Mouse (Mus musculus) limb, embryonic 14.5 days (tissue): ENCODE measurements at regions not wholly inside any gene's neighbourhood (a gene's known extent, or its start where the extent isn't known, plus 50 kb on each side); places are given as distances from the start of the nearest gene placed in this dataset.

Experiments
- ATAC-seq: fragments of 200-750 bp; cut with Nextera tagmentation; 2 replicates; pipeline ENCODE4 v1.8.0; 2017; ENCODE audit warnings: low read depth, moderate number of reproducible peaks, moderate TSS enrichment; ENCODE audit not compliant: low FRiP score
- DNase-seq: peaks from one replicate; pipeline ENCODE4 v3.0.0-alpha.2; 2015; ENCODE audit warnings: low spot score
- H3K27ac ChIP-seq: fragments of 300-500 bp; sonication (generic); replicated peaks from 2 replicates; pipeline ENCODE4 v1.5.1; 2014; ENCODE audit warnings: low read depth, mild to moderate bottlenecking, low read length, moderate library complexity, mixed read lengths
- H3K27me3 ChIP-seq: fragments of 300-500 bp; sonication (generic); 2 replicates; pipeline ENCODE4 v1.6.1; 2014; ENCODE audit warnings: low read length, mixed read lengths; ENCODE audit not compliant: control insufficient read depth, insufficient read depth
- H3K36me3 ChIP-seq: fragments of 300-500 bp; sonication (generic); 2 replicates; pipeline ENCODE4 v1.6.1; 2014; ENCODE audit warnings: mild to moderate bottlenecking, low read length, moderate library complexity, mixed read lengths; ENCODE audit not compliant: control insufficient read depth, insufficient read depth
- H3K4me1 ChIP-seq: fragments of 300-500 bp; sonication (generic); 2 replicates; pipeline ENCODE4 v1.6.1; 2014; ENCODE audit warnings: antibody characterized with exemption, low read length, mixed read lengths; ENCODE audit not compliant: control insufficient read depth, insufficient read depth
- H3K4me2 ChIP-seq: fragments of 300-500 bp; sonication (generic); replicated peaks from 2 replicates; pipeline ENCODE4 v1.6.1; 2014; ENCODE audit warnings: low read depth, mild to moderate bottlenecking, low read length, moderate library complexity; ENCODE audit not compliant: severe bottlenecking
- H3K4me3 ChIP-seq: fragments of 300-500 bp; sonication (generic); replicated peaks from 2 replicates; pipeline ENCODE4 v1.5.1; 2014; ENCODE audit warnings: low read length
- H3K9ac ChIP-seq: fragments of 300-500 bp; sonication (generic); 2 replicates; pipeline ENCODE4 v1.6.1; 2014; ENCODE audit warnings: mild to moderate bottlenecking, low read depth, low read length, moderate library complexity; ENCODE audit not compliant: severe bottlenecking
- H3K9me3 ChIP-seq: fragments of 300-500 bp; sonication (generic); 2 replicates; pipeline ENCODE4 v1.6.1; 2016; ENCODE audit warnings: low read length; ENCODE audit not compliant: control insufficient read depth
- POLR2A ChIP-seq: fragments of 200-500 bp; IDR thresholded peaks from 2 replicates; pipeline ENCODE4 v1.8.0; 2012; ENCODE audit warnings: inconsistent platforms, mild to moderate bottlenecking, moderate library complexity, borderline replicate concordance; ENCODE audit not compliant: insufficient read depth, insufficient read length; ENCODE audit errors: extremely low read depth
- WGBS: fragments of 180-500 bp; shearing (Covaris S2); extraction: QIAGEN DNeasy Blood & Tissue Kit; methylation state at CpG from one replicate; pipeline ENCODE4 v1.1.7; 2014; 5-methylcytosine and 5-hydroxymethylcytosine counted together

DNA sequence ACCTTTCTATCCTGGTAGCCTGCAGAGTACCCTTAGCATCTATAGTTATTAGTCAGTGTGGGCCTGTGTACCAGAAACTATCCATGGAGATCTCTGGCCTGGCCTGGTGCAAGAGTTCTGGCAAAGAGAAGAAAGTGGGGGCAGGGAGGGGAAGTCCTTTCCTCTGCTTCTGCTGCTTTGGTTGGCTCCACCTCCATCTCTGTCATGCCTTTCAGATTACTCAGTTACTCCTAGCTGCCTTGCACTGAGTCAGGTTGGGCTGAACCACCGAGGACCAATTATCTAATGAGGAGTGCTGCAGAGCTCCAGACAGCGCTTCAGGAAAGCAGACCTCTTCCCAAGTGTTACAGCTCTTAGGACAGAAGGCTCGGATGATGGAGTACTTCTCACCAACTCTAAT, 500.0 kb upstream of the Tmprss15 start:
- no peak for ATAC-seq
- Histone ChIP-seq H3K27ac (no peak overlapping the region), H3K4me2 (no peak overlapping the region), H3K9ac (no peak overlapping the region), H3K27me3 (no peaks in the 10 kb centered on the region), H3K9me3 (no peaks in the 10 kb centered on the region), H3K4me3 (no peak overlapping the region), H3K36me3 (no peaks in the 10 kb centered on the region), H3K4me1 (no peaks in the 10 kb centered on the region)
- DNase-seq: no peak
- WGBS: 59% methylated on average over 3 of the region's 3 CpGs
- no peak for TF ChIP-seq POLR2A

DNA sequence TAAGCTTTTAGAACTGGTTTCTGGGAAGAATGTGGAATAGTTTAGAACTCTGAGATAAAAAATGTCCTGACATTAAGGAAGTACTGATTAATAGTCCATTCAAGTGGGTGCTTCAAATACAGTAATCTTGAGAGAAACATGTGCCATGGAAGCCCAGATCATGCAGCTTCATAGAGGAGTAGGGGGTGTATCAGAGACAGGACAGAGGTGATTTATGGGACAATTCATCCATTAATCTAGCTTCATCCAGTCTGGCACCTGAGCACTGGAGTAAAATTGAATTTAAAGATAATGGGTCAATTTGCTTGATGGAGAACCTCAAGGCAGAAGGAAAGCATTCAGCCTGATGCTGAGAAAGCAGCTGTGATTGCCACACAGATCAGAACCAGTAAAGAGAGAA, 494.8 kb upstream of the Tmprss15 start:
- DNase-seq: no peak
- TF ChIP-seq POLR2A: no peak
- no peak for ATAC-seq

DNA sequence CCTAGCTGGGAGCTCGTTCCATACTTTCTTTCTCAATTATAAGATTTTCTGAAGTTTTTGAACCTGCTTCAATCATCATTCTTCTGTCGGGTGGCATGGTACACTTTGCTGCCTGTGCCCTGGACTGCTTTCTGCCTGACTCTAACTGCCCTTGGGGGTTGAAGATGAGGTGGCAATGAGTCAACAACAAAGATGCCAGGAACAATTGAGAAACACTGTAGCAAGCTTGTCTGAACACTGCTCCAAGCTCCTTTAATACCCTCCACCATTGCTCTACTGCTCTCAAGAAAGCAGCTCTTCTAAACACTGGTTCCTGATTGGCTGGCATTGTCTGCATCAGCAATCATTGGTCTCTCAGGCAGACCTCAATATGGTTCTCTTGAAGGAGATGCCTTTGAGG, 480.0 kb upstream of the Tmprss15 start:
- no peak for TF ChIP-seq POLR2A
- H3K4me1 ChIP-seq: no peaks in the 10 kb centered on the region
- no peaks in the 10 kb centered on the region for H3K27me3 ChIP-seq
- H3K4me3 ChIP-seq: no peak overlapping the region
- WGBS: 87% methylated on average over 2 of the region's 2 CpGs
- DNase-seq (no peak), ATAC-seq (no peak)
- H3K9me3 ChIP-seq: no peaks in the 10 kb centered on the region
- no peak overlapping the region for H3K27ac ChIP-seq
- H3K36me3 ChIP-seq: no peaks in the 10 kb centered on the region
- H3K4me2 ChIP-seq: no peak overlapping the region
- no peak overlapping the region for H3K9ac ChIP-seq

More for the DNA sequence above, 494.8 kb upstream of the Tmprss15 start:
- Histone ChIP-seq H3K9ac (no peak overlapping the region), H3K4me3 (no peak overlapping the region), H3K4me2 (no peak overlapping the region), H3K4me1 (no peaks in the 10 kb centered on the region), H3K9me3 (no peaks in the 10 kb centered on the region), H3K27ac (no peak overlapping the region), H3K27me3 (no peaks in the 10 kb centered on the region), H3K36me3 (no peaks in the 10 kb centered on the region)

DNA sequence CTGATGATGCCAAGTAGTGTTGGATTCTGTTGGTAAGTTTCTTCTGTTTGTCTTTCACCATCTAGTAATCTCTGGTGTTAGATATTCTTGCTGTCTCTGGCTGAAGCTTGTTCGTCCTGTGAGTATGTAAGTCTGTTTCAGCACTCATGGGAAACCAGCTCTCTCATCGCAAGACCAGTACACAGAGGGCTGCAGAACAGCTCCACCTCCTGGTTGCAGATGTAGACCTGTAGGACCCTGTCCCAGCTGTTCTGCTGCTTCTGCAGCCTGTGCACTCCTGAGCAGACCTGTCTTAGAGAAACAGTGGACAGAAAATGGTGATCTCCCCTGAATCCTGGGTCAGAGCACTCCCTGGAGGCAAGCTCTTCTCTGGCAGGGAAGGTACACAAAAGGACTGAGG, 443.5 kb upstream of the Tmprss15 start:
- no peaks in the 10 kb centered on the region for H3K9me3 ChIP-seq
- no peaks in the 10 kb centered on the region for H3K4me1 ChIP-seq
- H3K27me3 ChIP-seq: no peaks in the 10 kb centered on the region
- peak; percentile 7 for DNase-seq
- 78% methylated on average over 2 of the region's 2 CpGs for WGBS
- no peak overlapping the region for H3K4me3 ChIP-seq
- ATAC-seq: no peak
- H3K36me3 ChIP-seq: no peaks in the 10 kb centered on the region
- H3K4me2 ChIP-seq: no peak overlapping the region
- H3K27ac ChIP-seq: no peak overlapping the region
- TF ChIP-seq POLR2A: no peak
- no peak overlapping the region for H3K9ac ChIP-seq

DNA sequence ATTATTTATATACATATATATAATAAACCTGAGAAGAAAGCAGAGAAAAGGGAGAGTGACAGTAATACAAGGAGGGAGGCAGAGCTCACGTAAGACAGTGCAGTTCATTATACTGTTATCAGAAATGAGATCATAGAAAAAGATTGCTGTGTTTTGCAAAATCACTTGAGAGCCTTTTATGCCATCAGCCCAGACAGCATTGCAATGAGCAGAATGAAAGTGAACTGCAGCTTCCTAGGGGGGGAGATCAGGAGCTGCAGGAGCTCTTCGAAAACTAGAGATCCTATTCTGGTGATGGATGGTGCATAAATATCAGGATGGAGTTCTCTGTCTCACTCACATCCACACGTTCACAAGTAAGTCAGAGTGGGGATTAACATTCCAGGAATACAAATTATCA, 401.6 kb upstream of the Tmprss15 start:
- no peaks in the 10 kb centered on the region for H3K9me3 ChIP-seq
- H3K4me2 ChIP-seq: no peak overlapping the region

DNA sequence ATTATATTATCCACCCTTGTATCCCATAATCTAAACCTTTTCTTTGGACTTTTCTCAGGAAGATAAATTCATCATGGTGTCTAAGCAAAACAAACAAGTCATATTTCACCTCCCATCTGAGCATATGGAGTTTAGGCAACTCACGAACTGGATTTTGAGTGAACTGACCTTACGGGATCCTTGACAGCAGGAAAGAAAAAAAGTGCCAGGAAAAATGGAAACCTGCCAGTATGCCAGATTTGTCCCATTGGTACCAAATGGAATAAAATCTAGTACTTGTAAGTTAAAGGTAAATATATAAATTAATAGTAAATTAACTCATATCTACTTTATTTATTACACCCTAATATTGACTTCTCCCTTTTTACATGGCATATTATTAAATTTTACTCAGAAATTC, 360.0 kb upstream of the Tmprss15 start:
- no peak overlapping the region for H3K9ac ChIP-seq
- ATAC-seq: no peak
- no peaks in the 10 kb centered on the region for H3K9me3 ChIP-seq

More for the DNA sequence above, 401.6 kb upstream of the Tmprss15 start:
- Histone ChIP-seq H3K27ac (no peak overlapping the region), H3K27me3 (no peaks in the 10 kb centered on the region), H3K36me3 (no peaks in the 10 kb centered on the region), H3K9ac (no peak overlapping the region), H3K4me1 (no peaks in the 10 kb centered on the region), H3K4me3 (no peak overlapping the region)
- TF ChIP-seq POLR2A: no peak
- DNase-seq: no peak
- 75% methylated on average over 3 of the region's 3 CpGs for WGBS
- no peak for ATAC-seq

More for the DNA sequence above, 360.0 kb upstream of the Tmprss15 start:
- no peak for DNase-seq
- no peak overlapping the region for H3K4me2 ChIP-seq
- no peak for TF ChIP-seq POLR2A
- H3K4me3 ChIP-seq: no peak overlapping the region
- WGBS: 69% methylated on average over 2 of the region's 2 CpGs
- H3K36me3 ChIP-seq: no peaks in the 10 kb centered on the region
- H3K27ac ChIP-seq: no peak overlapping the region
- no peaks in the 10 kb centered on the region for H3K4me1 ChIP-seq
- no peaks in the 10 kb centered on the region for H3K27me3 ChIP-seq
